Mouse (Mus musculus): ENCODE measurements around the gene Slc12a9.

DNA sequence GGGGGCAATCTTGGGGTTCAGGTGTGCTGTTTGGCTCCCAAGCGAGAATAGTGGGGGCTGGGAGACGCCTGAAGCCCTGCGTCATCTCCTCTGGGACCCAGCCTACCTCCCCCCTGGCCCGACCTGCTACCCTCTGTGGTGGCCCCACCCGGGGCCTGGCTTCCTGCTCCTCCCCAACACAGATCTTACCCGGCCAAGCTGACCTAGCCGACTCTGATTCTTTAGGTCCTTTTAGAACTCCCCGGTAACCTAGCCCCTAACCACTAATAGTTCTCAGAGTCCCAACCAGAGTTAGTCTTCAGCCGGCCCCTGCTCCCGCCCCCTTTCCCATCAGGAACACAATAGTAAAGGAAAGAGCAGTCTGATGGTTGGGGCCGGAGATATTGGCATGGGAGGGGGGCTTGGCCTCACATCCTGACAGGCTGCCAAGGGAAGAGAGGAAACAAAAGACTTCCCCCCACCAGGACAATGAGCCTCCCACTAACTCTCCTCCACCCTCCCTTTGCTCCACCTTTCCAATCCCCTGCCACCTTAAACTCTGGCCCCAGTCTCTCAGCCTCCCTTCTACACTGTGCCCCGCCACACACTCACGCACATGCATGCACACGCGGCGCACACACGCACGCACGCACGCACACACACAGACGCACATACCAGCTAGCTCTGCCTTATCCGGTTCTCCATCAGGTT is 6.0 kb upstream of the Slc12a9 start:
- no peak for TF ChIP-seq E2F4 (IDR thresholded peaks at IDR 0.05; ENCODE audit: insufficient read depth)
- no peak for TF ChIP-seq SRF (IDR thresholded peaks at IDR 0.05; ENCODE audit: control insufficient read depth, insufficient read length, low read depth)
- TF ChIP-seq MYOD1 (IDR thresholded peaks at IDR 0.05; ENCODE audit: control insufficient read depth in 1 of 3, insufficient read length in 2 of 3, low read depth in 2 of 3): no peak
- no peak for TF ChIP-seq USF1 (IDR thresholded peaks at IDR 0.05; ENCODE audit: low read depth)
- no peak for TF ChIP-seq POLR2A (IDR thresholded peaks at IDR 0.05; ENCODE audit: insufficient read length, low read depth)
- TF ChIP-seq MYOG (IDR thresholded peaks at IDR 0.05; ENCODE audit: control insufficient read depth in 1 of 3, insufficient read depth in 1 of 3, insufficient read length in 2 of 3, low read depth in 2 of 3): no peak
- no peak for TF ChIP-seq POLR2AphosphoS2 (IDR thresholded peaks at IDR 0.05; ENCODE audit: insufficient read length, low read depth)
